Mouse (Mus musculus): ENCODE results near the gene Parp1. TPM values are rescaled to one million over a fixed set of nuclear protein-coding genes. Genes with fewer than 3 reads are reported as not detected.
A peak's percentile ranks its signal among the peaks of the same experiment; 100 is the strongest.
"Not testable (repeated sequence)": the region's sequence is repeated elsewhere in the genome, so short reads cannot be mapped to it uniquely, and the experiment has no call there.

The Parp1 gene
- polyA plus RNA-seq, 1 experiment from 2014 or later, result 118 TPM

- H3K9ac ChIP-seq (ENCODE audit: low read length), result peak overlapping the region; percentile 29
- DNase-seq (ENCODE audit: low spot score) (no peak), ATAC-seq (no peak)
- H3K36me3 ChIP-seq (ENCODE audit: control insufficient read depth, insufficient read depth, low read length), result peaks cover 20% of the 10 kb centered on the region
- 74% methylated on average over 8 of the region's 8 CpGs for WGBS
- H3K4me2 ChIP-seq (ENCODE audit: low read length), result peak overlapping the region; percentile 97
- H3K4me3 ChIP-seq (ENCODE audit: low read depth, low read length), result 0 out of 2 replicates have a peak overlapping the region, but pooled peaks have one; percentile 74
- H3K27ac ChIP-seq (ENCODE audit: low read depth, low read length), result no peak overlapping the region
- H3K27me3 ChIP-seq (replicated peaks; ENCODE audit: control insufficient read depth, insufficient read depth, low read length), result no peaks in the 10 kb centered on the region
- no peaks in the 10 kb centered on the region for H3K9me3 ChIP-seq (replicated peaks; ENCODE audit: control insufficient read depth, low read length)
- peaks cover 15% of the 10 kb centered on the region for H3K4me1 ChIP-seq (ENCODE audit: control insufficient read depth, insufficient read depth, low read length)
Observed at GRCm38 (mm10) chr1:180571018-180571589, 2.4 kb downstream of the Parp1 start.

GRCm38 (mm10) chr1:180571721-180572120 lies 3.0 kb downstream of the Parp1 start:
- DNase-seq (ENCODE audit: low spot score), result not testable (repeated sequence)

GRCm38 (mm10) chr1:180572154-180572553 lies 3.4 kb downstream of the Parp1 start:
- no peaks in the 10 kb centered on the region for H3K9me3 ChIP-seq (replicated peaks; ENCODE audit: control insufficient read depth, low read length)
- no peak overlapping the region for H3K27ac ChIP-seq (ENCODE audit: low read depth, low read length)
- WGBS, result 95% methylated on average over 9 of the region's 9 CpGs
- H3K4me2 ChIP-seq (ENCODE audit: low read length), result no peak overlapping the region
- H3K27me3 ChIP-seq (replicated peaks; ENCODE audit: control insufficient read depth, insufficient read depth, low read length), result no peaks in the 10 kb centered on the region
- H3K9ac ChIP-seq (ENCODE audit: low read length), result no peak overlapping the region
- ATAC-seq, result no peak
- peaks cover 15% of the 10 kb centered on the region for H3K4me1 ChIP-seq (ENCODE audit: control insufficient read depth, insufficient read depth, low read length)
- no peak overlapping the region for H3K4me3 ChIP-seq (ENCODE audit: low read depth, low read length)
- peaks cover 31% of the 10 kb centered on the region for H3K36me3 ChIP-seq (ENCODE audit: control insufficient read depth, insufficient read depth, low read length)
- DNase-seq (ENCODE audit: low spot score), result no peak

More at GRCm38 (mm10) chr1:180571721-180572120, 3.0 kb downstream of the Parp1 start:
- H3K9ac ChIP-seq (ENCODE audit: low read length); H3K4me3 ChIP-seq (ENCODE audit: low read depth, low read length); ATAC-seq; H3K4me2 ChIP-seq (ENCODE audit: low read length); H3K27me3 ChIP-seq (replicated peaks; ENCODE audit: control insufficient read depth, insufficient read depth, low read length); H3K9me3 ChIP-seq (replicated peaks; ENCODE audit: control insufficient read depth, low read length); H3K27ac ChIP-seq (ENCODE audit: low read depth, low read length): not testable (repeated sequence)
- H3K36me3 ChIP-seq (ENCODE audit: control insufficient read depth, insufficient read depth, low read length), result peaks cover 27% of the 10 kb centered on the region
- WGBS, result 85% methylated on average over 6 of the region's 6 CpGs
- H3K4me1 ChIP-seq (ENCODE audit: control insufficient read depth, insufficient read depth, low read length), result peaks cover 15% of the 10 kb centered on the region

GRCm38 (mm10) chr1:180576524-180576923 lies 7.8 kb downstream of the Parp1 start:
- Histone ChIP-seq H3K27ac (ENCODE audit: low read depth, low read length) (no peak overlapping the region), H3K9me3 (replicated peaks; ENCODE audit: control insufficient read depth, low read length) (no peaks in the 10 kb centered on the region)

GRCm38 (mm10) chr1:180577837-180578236 lies 9.1 kb downstream of the Parp1 start:
- H3K4me1 ChIP-seq (ENCODE audit: control insufficient read depth, insufficient read depth, low read length), result no peaks in the 10 kb centered on the region
- H3K4me3 ChIP-seq (ENCODE audit: low read depth, low read length), result no peak overlapping the region
- peaks cover 88% of the 10 kb centered on the region for H3K36me3 ChIP-seq (ENCODE audit: control insufficient read depth, insufficient read depth, low read length)
- 88% methylated on average over 4 of the region's 4 CpGs for WGBS
- no peak overlapping the region for H3K27ac ChIP-seq (ENCODE audit: low read depth, low read length)
- no peaks in the 10 kb centered on the region for H3K9me3 ChIP-seq (replicated peaks; ENCODE audit: control insufficient read depth, low read length)
- H3K4me2 ChIP-seq (ENCODE audit: low read length), result no peak overlapping the region
- no peak for ATAC-seq
- no peak overlapping the region for H3K9ac ChIP-seq (ENCODE audit: low read length)
- no peak for DNase-seq (ENCODE audit: low spot score)
- no peaks in the 10 kb centered on the region for H3K27me3 ChIP-seq (replicated peaks; ENCODE audit: control insufficient read depth, insufficient read depth, low read length)

More at GRCm38 (mm10) chr1:180576524-180576923, 7.8 kb downstream of the Parp1 start:
- Histone ChIP-seq H3K4me3 (ENCODE audit: low read depth, low read length) (no peak overlapping the region), H3K4me2 (ENCODE audit: low read length) (no peak overlapping the region), H3K36me3 (ENCODE audit: control insufficient read depth, insufficient read depth, low read length) (peaks cover 75% of the 10 kb centered on the region), H3K27me3 (replicated peaks; ENCODE audit: control insufficient read depth, insufficient read depth, low read length) (no peaks in the 10 kb centered on the region), H3K4me1 (ENCODE audit: control insufficient read depth, insufficient read depth, low read length) (peaks cover under 1% of the 10 kb centered on the region), H3K9ac (ENCODE audit: low read length) (no peak overlapping the region)
- 85% methylated on average over 3 of the region's 3 CpGs for WGBS
- DNase-seq (ENCODE audit: low spot score), result no peak
- no peak for ATAC-seq

- Histone ChIP-seq H3K27ac (ENCODE audit: low read depth, low read length) (no peak overlapping the region), H3K9ac (ENCODE audit: low read length) (no peak overlapping the region), H3K36me3 (ENCODE audit: control insufficient read depth, insufficient read depth, low read length) (peaks cover 99% of the 10 kb centered on the region), H3K4me2 (ENCODE audit: low read length) (no peak overlapping the region), H3K9me3 (replicated peaks; ENCODE audit: control insufficient read depth, low read length) (no peaks in the 10 kb centered on the region), H3K4me3 (ENCODE audit: low read depth, low read length) (no peak overlapping the region), H3K4me1 (ENCODE audit: control insufficient read depth, insufficient read depth, low read length) (no peaks in the 10 kb centered on the region), H3K27me3 (replicated peaks; ENCODE audit: control insufficient read depth, insufficient read depth, low read length) (no peaks in the 10 kb centered on the region)
- ATAC-seq (no peak), DNase-seq (ENCODE audit: low spot score) (no peak)
- 93% methylated on average over 17 of the region's 17 CpGs for WGBS
Observed at GRCm38 (mm10) chr1:180587792-180588442, 19.2 kb downstream of the Parp1 start.

GRCm38 (mm10) chr1:180600578-180600977 lies 31.9 kb downstream of the Parp1 start:
- H3K4me3 ChIP-seq (ENCODE audit: low read depth, low read length), result no peak overlapping the region
- ATAC-seq (no peak), DNase-seq (ENCODE audit: low spot score) (no peak)
- no peak overlapping the region for H3K4me2 ChIP-seq (ENCODE audit: low read length)
- H3K9me3 ChIP-seq (replicated peaks; ENCODE audit: control insufficient read depth, low read length), result no peaks in the 10 kb centered on the region
- no peak overlapping the region for H3K27ac ChIP-seq (ENCODE audit: low read depth, low read length)
- no peaks in the 10 kb centered on the region for H3K27me3 ChIP-seq (replicated peaks; ENCODE audit: control insufficient read depth, insufficient read depth, low read length)
- H3K4me1 ChIP-seq (ENCODE audit: control insufficient read depth, insufficient read depth, low read length), result no peaks in the 10 kb centered on the region
- no peak overlapping the region for H3K9ac ChIP-seq (ENCODE audit: low read length)
- peaks cover 88% of the 10 kb centered on the region for H3K36me3 ChIP-seq (ENCODE audit: control insufficient read depth, insufficient read depth, low read length)
- WGBS, result 93% methylated on average over 6 of the region's 6 CpGs

GRCm38 (mm10) chr1:180601806-180602205 lies 33.1 kb downstream of the Parp1 start:
- Histone ChIP-seq H3K4me2 (ENCODE audit: low read length) (no peak overlapping the region), H3K27me3 (replicated peaks; ENCODE audit: control insufficient read depth, insufficient read depth, low read length) (no peaks in the 10 kb centered on the region), H3K27ac (ENCODE audit: low read depth, low read length) (no peak overlapping the region), H3K4me3 (ENCODE audit: low read depth, low read length) (no peak overlapping the region), H3K36me3 (ENCODE audit: control insufficient read depth, insufficient read depth, low read length) (peaks cover 76% of the 10 kb centered on the region), H3K4me1 (ENCODE audit: control insufficient read depth, insufficient read depth, low read length) (no peaks in the 10 kb centered on the region), H3K9ac (ENCODE audit: low read length) (no peak overlapping the region), H3K9me3 (replicated peaks; ENCODE audit: control insufficient read depth, low read length) (no peaks in the 10 kb centered on the region)
- DNase-seq (ENCODE audit: low spot score) (no peak), ATAC-seq (no peak)
- 91% methylated on average over 6 of the region's 6 CpGs for WGBS

- Histone ChIP-seq H3K9me3 (replicated peaks; ENCODE audit: control insufficient read depth, low read length) (no peaks in the 10 kb centered on the region), H3K27ac (ENCODE audit: low read depth, low read length) (no peak overlapping the region), H3K4me2 (ENCODE audit: low read length) (no peak overlapping the region), H3K9ac (ENCODE audit: low read length) (no peak overlapping the region), H3K4me1 (ENCODE audit: control insufficient read depth, insufficient read depth, low read length) (no peaks in the 10 kb centered on the region), H3K27me3 (replicated peaks; ENCODE audit: control insufficient read depth, insufficient read depth, low read length) (no peaks in the 10 kb centered on the region), H3K4me3 (ENCODE audit: low read depth, low read length) (no peak overlapping the region), H3K36me3 (ENCODE audit: control insufficient read depth, insufficient read depth, low read length) (peaks cover 48% of the 10 kb centered on the region)
- ATAC-seq (no peak), DNase-seq (ENCODE audit: low spot score) (peak; percentile 12)
- WGBS, result 78% methylated on average over 4 of the region's 4 CpGs
Observed at GRCm38 (mm10) chr1:180604579-180604978, 35.9 kb downstream of the Parp1 start.

Measured in forebrain, embryonic 14.5 days (tissue).